Mouse (Mus musculus): ENCODE data around the gene Tmem251. TPM values are rescaled to one million over a fixed set of nuclear protein-coding genes. Genes with fewer than 3 reads are reported as not detected.
A peak's percentile ranks its signal among the peaks of the same experiment; 100 is the strongest.

Gene Tmem251
- total RNA-seq, 2 experiments from 2014 or later, result 4.6 to 5.1 TPM

GRCm38 (mm10) chr12:102709896-102710295 lies 33.7 kb upstream of the Tmem251 start:
- DNase-seq, result no peak

GRCm38 (mm10) chr12:102710851-102711375 lies 32.6 kb upstream of the Tmem251 start:
- DNase-seq, result no peak

GRCm38 (mm10) chr12:102713153-102713865 lies 30.3 kb upstream of the Tmem251 start:
- DNase-seq, result peak; percentile 42

GRCm38 (mm10) chr12:102714116-102714515 lies 29.4 kb upstream of the Tmem251 start:
- no peak for DNase-seq

- DNase-seq, result no peak
These were observed 28.7 kb upstream of the Tmem251 start for GRCm38 (mm10) chr12:102714654-102715395.

GRCm38 (mm10) chr12:102719552-102720315 lies 23.8 kb upstream of the Tmem251 start:
- DNase-seq, result peak; percentile 47

GRCm38 (mm10) chr12:102722451-102722850 lies 21.1 kb upstream of the Tmem251 start:
- DNase-seq, result no peak

GRCm38 (mm10) chr12:102722966-102723365 lies 20.6 kb upstream of the Tmem251 start:
- DNase-seq, result no peak

GRCm38 (mm10) chr12:102723861-102724260 lies 19.7 kb upstream of the Tmem251 start:
- no peak for DNase-seq

- no peak for DNase-seq
These were observed 18.4 kb upstream of the Tmem251 start for GRCm38 (mm10) chr12:102725146-102725545.

GRCm38 (mm10) chr12:102725761-102726175 lies 17.8 kb upstream of the Tmem251 start:
- peak; percentile 63 for DNase-seq

GRCm38 (mm10) chr12:102729855-102730797 lies 13.4 kb upstream of the Tmem251 start:
- DNase-seq, result peak; percentile 69

GRCm38 (mm10) chr12:102730798-102731619 lies 12.6 kb upstream of the Tmem251 start:
- DNase-seq, result peak; percentile 46

- DNase-seq, result peak; percentile 78
These were observed 10.2 kb upstream of the Tmem251 start for GRCm38 (mm10) chr12:102733381-102733780.

- peak; percentile 40 for DNase-seq
These were observed 4.5 kb upstream of the Tmem251 start for GRCm38 (mm10) chr12:102739096-102739495.

- no peak for DNase-seq
These were observed 3.3 kb upstream of the Tmem251 start for GRCm38 (mm10) chr12:102740285-102740684.

- no peak for DNase-seq
These were observed 1.5 kb upstream of the Tmem251 start for GRCm38 (mm10) chr12:102742056-102742455.

GRCm38 (mm10) chr12:102743036-102743588 lies 450 bp upstream of the Tmem251 start:
- DNase-seq, result no peak

GRCm38 (mm10) chr12:102744839-102745238 lies 1.3 kb downstream of the Tmem251 start:
- no peak for DNase-seq

GRCm38 (mm10) chr12:102748256-102748655 lies 4.7 kb downstream of the Tmem251 start:
- no peak for DNase-seq
